Mouse (Mus musculus): ENCODE data around the gene Casz1. TPM values are rescaled to one million over a fixed set of nuclear protein-coding genes. Genes with fewer than 3 reads are reported as not detected.

Casz1 gene
- polyA plus RNA-seq, 1 experiment: 120 TPM

DNA sequence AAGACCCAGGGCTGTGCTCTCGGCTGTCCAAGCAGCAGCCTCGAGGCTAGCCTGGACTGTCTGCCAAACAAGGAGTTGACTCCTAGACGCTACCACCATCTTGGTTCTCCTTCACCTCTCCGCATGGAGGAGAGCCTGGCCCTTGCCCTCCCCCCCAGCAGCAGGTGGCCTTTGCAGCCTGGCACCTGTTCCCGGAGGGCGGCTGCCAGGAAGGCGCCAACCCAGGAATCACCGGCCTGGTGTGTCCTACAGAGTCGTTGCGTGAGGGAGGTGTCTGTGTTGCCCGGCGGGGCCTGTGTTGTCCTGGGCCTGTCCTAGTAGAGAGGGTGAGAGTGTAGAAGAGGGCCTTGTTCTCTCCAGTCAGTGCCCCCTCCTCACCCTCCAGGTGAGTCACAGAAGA lies 13.9 kb downstream of the Casz1 start:
- Histone ChIP-seq H3K4me3 (ENCODE audit: low read depth, low read length) (peak overlapping the region; percentile 11), H3K27ac (ENCODE audit: insufficient read depth, low read depth, low read length) (peak overlapping the region; percentile 62), H3K36me3 (ENCODE audit: control insufficient read depth, insufficient read depth, low read length) (0 out of 2 replicates have a peak, but pooled peaks cover 2% of the 10 kb centered on the region), H3K4me1 (ENCODE audit: control insufficient read depth, insufficient read depth, insufficient read length, low read length) (peaks cover 64% of the 10 kb centered on the region), H3K27me3 (ENCODE audit: control insufficient read depth, insufficient read depth, low read length) (no peaks in the 10 kb centered on the region)
- no peak for TF ChIP-seq CTCF (IDR thresholded peaks at IDR 0.05; ENCODE audit: extremely low read depth, insufficient read length, insufficient replicate concordance, low read depth, low read length)
- no peak for TF ChIP-seq POLR2A (IDR thresholded peaks at IDR 0.05; ENCODE audit: low read depth, low read length)
- WGBS: 32% methylated on average over 12 of the region's 12 CpGs

- no peaks in the 10 kb centered on the region for H3K27me3 ChIP-seq (ENCODE audit: control insufficient read depth, insufficient read depth, low read length)
- WGBS: 24% methylated on average over 13 of the region's 13 CpGs
- H3K4me3 ChIP-seq (ENCODE audit: low read depth, low read length): 0 out of 2 replicates have a peak overlapping the region, but pooled peaks have one; percentile 16
- H3K27ac ChIP-seq (ENCODE audit: insufficient read depth, low read depth, low read length): peak overlapping the region; percentile 78
- TF ChIP-seq POLR2A (IDR thresholded peaks at IDR 0.05; ENCODE audit: low read depth, low read length): no peak
- TF ChIP-seq CTCF (IDR thresholded peaks at IDR 0.05; ENCODE audit: extremely low read depth, insufficient read length, insufficient replicate concordance, low read depth, low read length): no peak
- peaks cover 59% of the 10 kb centered on the region for H3K4me1 ChIP-seq (ENCODE audit: control insufficient read depth, insufficient read depth, insufficient read length, low read length)
- 0 out of 2 replicates have a peak, but pooled peaks cover 2% of the 10 kb centered on the region for H3K36me3 ChIP-seq (ENCODE audit: control insufficient read depth, insufficient read depth, low read length)
These were observed 15.9 kb downstream of the Casz1 start for GRCm38 (mm10) chr4:148820171-148820570.

DNA sequence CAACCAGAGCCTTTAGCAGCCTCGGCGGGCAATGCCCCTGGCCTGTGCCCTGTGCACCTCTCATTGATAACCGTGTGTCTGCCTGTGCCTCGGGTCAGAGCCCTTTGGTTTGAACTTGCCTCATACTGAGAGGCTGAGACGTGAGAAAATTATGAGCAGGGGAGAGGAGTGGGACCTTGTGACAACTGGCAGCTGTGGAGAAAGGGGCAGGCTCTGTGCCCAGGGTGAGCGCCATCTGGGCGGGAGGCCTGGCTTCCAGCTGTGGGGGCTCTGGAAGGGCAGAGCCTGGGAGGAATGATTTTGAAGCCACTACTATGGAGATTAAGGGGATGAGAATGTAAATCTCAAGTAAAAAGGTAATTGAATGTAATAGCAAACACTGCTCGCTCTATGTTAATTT lies 19.1 kb downstream of the Casz1 start:
- Histone ChIP-seq H3K4me3 (ENCODE audit: low read depth, low read length) (no peak overlapping the region), H3K27me3 (ENCODE audit: control insufficient read depth, insufficient read depth, low read length) (no peaks in the 10 kb centered on the region), H3K27ac (ENCODE audit: insufficient read depth, low read depth, low read length) (peak overlapping the region; percentile 39), H3K4me1 (ENCODE audit: control insufficient read depth, insufficient read depth, insufficient read length, low read length) (peaks cover 52% of the 10 kb centered on the region), H3K36me3 (ENCODE audit: control insufficient read depth, insufficient read depth, low read length) (peaks cover 3% of the 10 kb centered on the region; the same call in 1 of the 2 replicates)
- TF ChIP-seq CTCF (IDR thresholded peaks at IDR 0.05; ENCODE audit: extremely low read depth, insufficient read length, insufficient replicate concordance, low read depth, low read length) (no peak), POLR2A (IDR thresholded peaks at IDR 0.05; ENCODE audit: low read depth, low read length) (no peak)
- WGBS: 26% methylated on average over 8 of the region's 8 CpGs

GRCm38 (mm10) chr4:148830350-148830749 lies 26.1 kb downstream of the Casz1 start:
- WGBS: 58% methylated on average over 7 of the region's 7 CpGs
- Histone ChIP-seq H3K36me3 (ENCODE audit: control insufficient read depth, insufficient read depth, low read length) (peaks cover 1% of the 10 kb centered on the region; the same call in 1 of the 2 replicates), H3K4me1 (ENCODE audit: control insufficient read depth, insufficient read depth, insufficient read length, low read length) (peaks cover 43% of the 10 kb centered on the region; the same call in 1 of the 2 replicates), H3K27ac (ENCODE audit: insufficient read depth, low read depth, low read length) (peak overlapping the region; percentile 0; the same call in 1 of the 2 replicates), H3K27me3 (ENCODE audit: control insufficient read depth, insufficient read depth, low read length) (no peaks in the 10 kb centered on the region), H3K4me3 (ENCODE audit: low read depth, low read length) (no peak overlapping the region)
- TF ChIP-seq POLR2A (IDR thresholded peaks at IDR 0.05; ENCODE audit: low read depth, low read length) (no peak), CTCF (IDR thresholded peaks at IDR 0.05; ENCODE audit: extremely low read depth, insufficient read length, insufficient replicate concordance, low read depth, low read length) (no peak)

DNA sequence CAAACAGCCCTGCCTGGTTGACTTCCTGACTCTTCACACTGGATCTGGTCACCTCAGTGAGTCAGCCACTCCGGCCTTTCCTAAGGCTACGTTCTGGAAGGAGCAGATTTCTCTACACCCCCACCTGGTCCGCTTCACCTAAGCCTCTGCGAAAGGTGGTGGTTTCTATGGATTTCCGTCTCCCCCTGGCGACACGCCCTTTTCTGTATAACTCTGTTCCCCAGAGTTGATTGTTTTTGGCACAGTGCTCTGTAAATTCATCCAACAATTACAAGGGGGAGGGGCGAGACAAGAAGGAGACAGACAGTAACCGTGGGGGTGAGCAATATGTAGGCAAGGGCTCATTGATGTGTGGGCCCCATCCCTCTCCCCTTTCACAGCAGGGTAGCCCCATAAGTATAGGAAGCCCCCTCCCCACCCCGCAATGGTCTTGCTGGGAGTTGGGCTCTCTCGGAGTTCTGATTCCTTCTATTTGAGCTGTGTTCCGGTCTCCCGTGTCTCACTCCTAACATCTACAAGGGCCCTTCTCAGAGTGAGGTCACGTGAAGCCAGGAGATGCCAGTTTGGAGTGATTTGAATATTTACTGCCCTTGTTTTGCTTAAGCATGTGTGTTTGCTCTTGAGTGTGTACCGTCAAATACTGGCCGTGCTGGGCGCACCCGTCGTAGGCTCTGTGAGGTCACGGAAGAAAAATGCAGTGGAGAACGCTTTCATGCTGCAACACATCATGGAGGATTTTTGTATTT lies 29.2 kb downstream of the Casz1 start:
- TF ChIP-seq CTCF (IDR thresholded peaks at IDR 0.05; ENCODE audit: extremely low read depth, insufficient read length, insufficient replicate concordance, low read depth, low read length): no peak
- TF ChIP-seq POLR2A (IDR thresholded peaks at IDR 0.05; ENCODE audit: low read depth, low read length): no peak
- Histone ChIP-seq H3K27ac (ENCODE audit: insufficient read depth, low read depth, low read length) (peak overlapping the region; percentile 41), H3K36me3 (ENCODE audit: control insufficient read depth, insufficient read depth, low read length) (peaks cover under 1% of the 10 kb centered on the region; the same call in 1 of the 2 replicates), H3K4me3 (ENCODE audit: low read depth, low read length) (0 out of 2 replicates have a peak overlapping the region, but pooled peaks have one; percentile 8), H3K4me1 (ENCODE audit: control insufficient read depth, insufficient read depth, insufficient read length, low read length) (peaks cover 55% of the 10 kb centered on the region), H3K27me3 (ENCODE audit: control insufficient read depth, insufficient read depth, low read length) (no peaks in the 10 kb centered on the region)
- WGBS: 29% methylated on average over 21 of the region's 21 CpGs

GRCm38 (mm10) chr4:148836391-148836790 lies 32.2 kb downstream of the Casz1 start:
- Histone ChIP-seq H3K27ac (ENCODE audit: insufficient read depth, low read depth, low read length) (peak overlapping the region; percentile 87), H3K27me3 (ENCODE audit: control insufficient read depth, insufficient read depth, low read length) (no peaks in the 10 kb centered on the region), H3K4me1 (ENCODE audit: control insufficient read depth, insufficient read depth, insufficient read length, low read length) (peaks cover 65% of the 10 kb centered on the region), H3K36me3 (ENCODE audit: control insufficient read depth, insufficient read depth, low read length) (peaks cover 24% of the 10 kb centered on the region), H3K4me3 (ENCODE audit: low read depth, low read length) (no peak overlapping the region)
- WGBS: 66% methylated on average over 6 of the region's 6 CpGs
- TF ChIP-seq POLR2A (IDR thresholded peaks at IDR 0.05; ENCODE audit: low read depth, low read length) (no peak; the same call in 1 of the 2 replicates), CTCF (IDR thresholded peaks at IDR 0.05; ENCODE audit: extremely low read depth, insufficient read length, insufficient replicate concordance, low read depth, low read length) (no peak)

DNA sequence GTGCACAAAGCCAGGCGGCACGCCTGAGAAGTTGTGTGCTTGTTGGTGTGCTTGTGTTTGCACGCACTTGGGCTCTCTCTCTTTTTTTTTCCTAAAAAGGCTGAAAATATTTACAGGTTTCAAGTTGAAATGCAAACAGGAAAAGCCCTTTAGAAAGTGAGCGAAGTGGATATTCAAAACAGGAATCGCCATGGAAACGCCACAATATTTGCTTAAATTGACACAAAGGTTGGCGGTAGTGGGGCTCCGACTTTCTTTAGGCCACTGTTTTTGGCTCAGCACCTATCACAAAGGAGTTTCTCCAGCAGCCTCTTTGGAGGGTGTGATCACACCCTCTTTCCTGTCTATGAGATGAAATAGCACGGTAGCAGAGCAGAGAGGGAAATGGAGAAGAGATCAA lies 32.8 kb downstream of the Casz1 start:
- peaks cover 65% of the 10 kb centered on the region for H3K4me1 ChIP-seq (ENCODE audit: control insufficient read depth, insufficient read depth, insufficient read length, low read length)
- peak overlapping the region; percentile 87 for H3K27ac ChIP-seq (ENCODE audit: insufficient read depth, low read depth, low read length)
- no peaks in the 10 kb centered on the region for H3K27me3 ChIP-seq (ENCODE audit: control insufficient read depth, insufficient read depth, low read length)
- no peak overlapping the region for H3K4me3 ChIP-seq (ENCODE audit: low read depth, low read length)
- TF ChIP-seq CTCF (IDR thresholded peaks at IDR 0.05; ENCODE audit: extremely low read depth, insufficient read length, insufficient replicate concordance, low read depth, low read length) (no peak), POLR2A (IDR thresholded peaks at IDR 0.05; ENCODE audit: low read depth, low read length) (no peak)
- WGBS: 41% methylated on average over 9 of the region's 9 CpGs
- H3K36me3 ChIP-seq (ENCODE audit: control insufficient read depth, insufficient read depth, low read length): peaks cover 30% of the 10 kb centered on the region

Measured in small intestine, adult 2 months (tissue).